Mouse (Mus musculus): ENCODE measurements around the gene Slx4ip. TPM values are rescaled to one million over a fixed set of nuclear protein-coding genes. Genes with fewer than 3 reads are reported as not detected.

Slx4ip gene
- total and polyA plus RNA-seq, 2 experiments = 0.18 to 1.8 TPM

GRCm38 (mm10) chr2:136936391-136937288 is 45.6 kb downstream of the Slx4ip start:
- H3K27me3 ChIP-seq (ENCODE audit: control insufficient read depth, insufficient read depth, low read length) = no peaks in the 10 kb centered on the region
- H3K4me3 ChIP-seq (ENCODE audit: insufficient read depth, low read depth, low read length) = no peak overlapping the region
- H3K4me1 ChIP-seq (ENCODE audit: control insufficient read depth, insufficient read depth, low read length) = no peaks in the 10 kb centered on the region
- H3K79me2 ChIP-seq (ENCODE audit: control insufficient read depth, insufficient read depth, low read length) = no peaks in the 10 kb centered on the region; the same call in 1 of the 2 replicates
- DNase-seq (ENCODE audit: extremely low read depth, low read depth, low spot score) = peak; percentile 35
- H3K9ac ChIP-seq (ENCODE audit: low read depth, low read length) = no peak overlapping the region
- H3K27ac ChIP-seq (replicated peaks; ENCODE audit: insufficient read depth, low read depth, low read length) = no peak overlapping the region
- no peaks in the 10 kb centered on the region for H3K36me3 ChIP-seq (ENCODE audit: control insufficient read depth, insufficient read depth, low read length)
- 89% methylated on average over 4 of the region's 4 CpGs for WGBS
- TF ChIP-seq POLR2A (IDR thresholded peaks at IDR 0.05; ENCODE audit: extremely low read depth, insufficient read depth, low read length) (no peak), CTCF (IDR thresholded peaks at IDR 0.05; ENCODE audit: low read depth, low read length) (no peak)

DNA sequence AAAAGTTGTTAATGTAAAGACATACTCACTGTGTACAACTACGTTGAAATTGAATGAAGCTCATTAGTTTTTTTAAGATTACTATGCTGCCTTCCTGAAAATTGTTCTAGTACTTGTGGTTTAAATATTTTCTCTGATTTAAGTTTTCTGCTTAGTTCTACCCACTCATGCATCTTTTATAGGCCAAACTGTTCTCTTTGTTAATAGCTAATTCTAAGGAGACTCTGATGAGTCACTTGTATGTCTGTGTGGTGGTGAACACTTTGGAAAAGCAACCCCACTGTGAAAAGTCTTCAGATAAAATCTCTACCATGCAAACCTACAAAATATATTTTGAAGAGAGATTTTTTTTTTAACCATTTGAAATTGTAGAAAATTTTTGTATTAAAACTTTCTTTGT is 47.2 kb downstream of the Slx4ip start:
- no peak overlapping the region for H3K27ac ChIP-seq (replicated peaks; ENCODE audit: insufficient read depth, low read depth, low read length)
- no peaks in the 10 kb centered on the region for H3K4me1 ChIP-seq (ENCODE audit: control insufficient read depth, insufficient read depth, low read length)
- 94% methylated on average over 1 of the region's 1 CpGs for WGBS
- no peak for TF ChIP-seq CTCF (IDR thresholded peaks at IDR 0.05; ENCODE audit: low read depth, low read length)
- no peak for TF ChIP-seq POLR2A (IDR thresholded peaks at IDR 0.05; ENCODE audit: extremely low read depth, insufficient read depth, low read length)
- no peaks in the 10 kb centered on the region; the same call in 1 of the 2 replicates for H3K79me2 ChIP-seq (ENCODE audit: control insufficient read depth, insufficient read depth, low read length)
- no peaks in the 10 kb centered on the region for H3K36me3 ChIP-seq (ENCODE audit: control insufficient read depth, insufficient read depth, low read length)
- H3K9ac ChIP-seq (ENCODE audit: low read depth, low read length) = no peak overlapping the region
- no peak overlapping the region for H3K4me3 ChIP-seq (ENCODE audit: insufficient read depth, low read depth, low read length)
- H3K27me3 ChIP-seq (ENCODE audit: control insufficient read depth, insufficient read depth, low read length) = no peaks in the 10 kb centered on the region
- no peak for DNase-seq (ENCODE audit: extremely low read depth, low read depth, low spot score)

GRCm38 (mm10) chr2:136946297-136946696 is 55.3 kb downstream of the Slx4ip start:
- WGBS = 88% methylated on average over 5 of the region's 5 CpGs
- H3K27me3 ChIP-seq (ENCODE audit: control insufficient read depth, insufficient read depth, low read length) = no peaks in the 10 kb centered on the region
- H3K9ac ChIP-seq (ENCODE audit: low read depth, low read length) = no peak overlapping the region
- H3K4me3 ChIP-seq (ENCODE audit: insufficient read depth, low read depth, low read length) = no peak overlapping the region
- H3K4me1 ChIP-seq (ENCODE audit: control insufficient read depth, insufficient read depth, low read length) = peaks cover 7% of the 10 kb centered on the region
- TF ChIP-seq POLR2A (IDR thresholded peaks at IDR 0.05; ENCODE audit: extremely low read depth, insufficient read depth, low read length) (no peak), CTCF (IDR thresholded peaks at IDR 0.05; ENCODE audit: low read depth, low read length) (no peak)
- DNase-seq (ENCODE audit: extremely low read depth, low read depth, low spot score) = no peak
- no peaks in the 10 kb centered on the region for H3K36me3 ChIP-seq (ENCODE audit: control insufficient read depth, insufficient read depth, low read length)
- H3K27ac ChIP-seq (replicated peaks; ENCODE audit: insufficient read depth, low read depth, low read length) = no peak overlapping the region
- no peaks in the 10 kb centered on the region for H3K79me2 ChIP-seq (ENCODE audit: control insufficient read depth, insufficient read depth, low read length)

- 37% methylated on average over 4 of the region's 4 CpGs for whole genome bisulfite sequencing
- no peak overlapping the region for H3K27ac ChIP-seq (replicated peaks; ENCODE audit: insufficient read depth, low read depth, low read length)
- no peak overlapping the region for H3K9ac ChIP-seq (ENCODE audit: low read depth, low read length)
- no peaks in the 10 kb centered on the region for H3K79me2 ChIP-seq (ENCODE audit: control insufficient read depth, insufficient read depth, low read length)
- peak; percentile 69 for DNase-seq (ENCODE audit: extremely low read depth, low read depth, low spot score)
- no peaks in the 10 kb centered on the region for H3K36me3 ChIP-seq (ENCODE audit: control insufficient read depth, insufficient read depth, low read length)
- H3K4me3 ChIP-seq (ENCODE audit: insufficient read depth, low read depth, low read length) = no peak overlapping the region
- no peaks in the 10 kb centered on the region for H3K27me3 ChIP-seq (ENCODE audit: control insufficient read depth, insufficient read depth, low read length)
- peaks cover 7% of the 10 kb centered on the region for H3K4me1 ChIP-seq (ENCODE audit: control insufficient read depth, insufficient read depth, low read length)
- TF ChIP-seq POLR2A (IDR thresholded peaks at IDR 0.05; ENCODE audit: extremely low read depth, insufficient read depth, low read length) (no peak), CTCF (IDR thresholded peaks at IDR 0.05; ENCODE audit: low read depth, low read length) (no peak)
These were observed 56.5 kb downstream of the Slx4ip start for GRCm38 (mm10) chr2:136947500-136947899.

- under 1% methylated on average over 5 of the region's 5 CpGs for WGBS
These were observed 56.9 kb downstream of the Slx4ip start for GRCm38 (mm10) chr2:136947937-136948336.

GRCm38 (mm10) chr2:136952238-136952637 is 61.2 kb downstream of the Slx4ip start:
- Histone ChIP-seq H3K4me3 (ENCODE audit: insufficient read depth, low read depth, low read length) (no peak overlapping the region), H3K36me3 (ENCODE audit: control insufficient read depth, insufficient read depth, low read length) (no peaks in the 10 kb centered on the region), H3K27me3 (ENCODE audit: control insufficient read depth, insufficient read depth, low read length) (no peaks in the 10 kb centered on the region), H3K9ac (ENCODE audit: low read depth, low read length) (no peak overlapping the region), H3K79me2 (ENCODE audit: control insufficient read depth, insufficient read depth, low read length) (no peaks in the 10 kb centered on the region), H3K4me1 (ENCODE audit: control insufficient read depth, insufficient read depth, low read length) (peaks cover 24% of the 10 kb centered on the region), H3K27ac (replicated peaks; ENCODE audit: insufficient read depth, low read depth, low read length) (no peak overlapping the region)
- DNase-seq (ENCODE audit: extremely low read depth, low read depth, low spot score) = peak; percentile 98
- WGBS = 3% methylated on average over 1 of the region's 1 CpGs
- TF ChIP-seq POLR2A (IDR thresholded peaks at IDR 0.05; ENCODE audit: extremely low read depth, insufficient read depth, low read length) = no peak
- TF ChIP-seq CTCF (IDR thresholded peaks at IDR 0.05; ENCODE audit: low read depth, low read length) = no peak

More at GRCm38 (mm10) chr2:136947937-136948336, 56.9 kb downstream of the Slx4ip start:
- no peaks in the 10 kb centered on the region for H3K79me2 ChIP-seq (ENCODE audit: control insufficient read depth, insufficient read depth, low read length)
- no peaks in the 10 kb centered on the region for H3K36me3 ChIP-seq (ENCODE audit: control insufficient read depth, insufficient read depth, low read length)
- peaks cover 10% of the 10 kb centered on the region for H3K4me1 ChIP-seq (ENCODE audit: control insufficient read depth, insufficient read depth, low read length)
- H3K9ac ChIP-seq (ENCODE audit: low read depth, low read length) = no peak overlapping the region
- peak; percentile 83 for DNase-seq (ENCODE audit: extremely low read depth, low read depth, low spot score)
- no peaks in the 10 kb centered on the region for H3K27me3 ChIP-seq (ENCODE audit: control insufficient read depth, insufficient read depth, low read length)
- TF ChIP-seq POLR2A (IDR thresholded peaks at IDR 0.05; ENCODE audit: extremely low read depth, insufficient read depth, low read length) (no peak), CTCF (IDR thresholded peaks at IDR 0.05; ENCODE audit: low read depth, low read length) (no peak)
- H3K4me3 ChIP-seq (ENCODE audit: insufficient read depth, low read depth, low read length) = no peak overlapping the region
- H3K27ac ChIP-seq (replicated peaks; ENCODE audit: insufficient read depth, low read depth, low read length) = no peak overlapping the region

All from liver, adult 2 months (tissue).